Mouse (Mus musculus) megakaryocyte-erythroid progenitor cell, adult 5-6 weeks (primary cell): ENCODE results near the gene Sik3. TPM values are rescaled to one million over a fixed set of nuclear protein-coding genes. Genes with fewer than 3 reads are reported as not detected.

Experiments
- ATAC-seq: replicated peaks from 2 replicates; pipeline ENCODE4 v1.8.0; 2016; ENCODE audit warnings: mild to moderate bottlenecking, inconsistent platforms; ENCODE audit not compliant: severe bottlenecking, poor library complexity, low FRiP score, low TSS enrichment
- total RNA-seq, 2 experiments: library from RNA; stranded (forward) in 1 of 2; stranded (reverse) in 1 of 2; fragments of 200-1000, 215-1000 nt in 1 of 2; fragments of >200 nt in 1 of 2; fragmentation: Nextera tagmentation in 1 of 2; gene quantifications; 2 replicates each; pipeline ENCODE4 v1.2.3; 2014 to 2017

Gene Sik3
- total RNA-seq, 2 experiments from 2014 or later = 16.6 to 23.8 TPM

DNA sequence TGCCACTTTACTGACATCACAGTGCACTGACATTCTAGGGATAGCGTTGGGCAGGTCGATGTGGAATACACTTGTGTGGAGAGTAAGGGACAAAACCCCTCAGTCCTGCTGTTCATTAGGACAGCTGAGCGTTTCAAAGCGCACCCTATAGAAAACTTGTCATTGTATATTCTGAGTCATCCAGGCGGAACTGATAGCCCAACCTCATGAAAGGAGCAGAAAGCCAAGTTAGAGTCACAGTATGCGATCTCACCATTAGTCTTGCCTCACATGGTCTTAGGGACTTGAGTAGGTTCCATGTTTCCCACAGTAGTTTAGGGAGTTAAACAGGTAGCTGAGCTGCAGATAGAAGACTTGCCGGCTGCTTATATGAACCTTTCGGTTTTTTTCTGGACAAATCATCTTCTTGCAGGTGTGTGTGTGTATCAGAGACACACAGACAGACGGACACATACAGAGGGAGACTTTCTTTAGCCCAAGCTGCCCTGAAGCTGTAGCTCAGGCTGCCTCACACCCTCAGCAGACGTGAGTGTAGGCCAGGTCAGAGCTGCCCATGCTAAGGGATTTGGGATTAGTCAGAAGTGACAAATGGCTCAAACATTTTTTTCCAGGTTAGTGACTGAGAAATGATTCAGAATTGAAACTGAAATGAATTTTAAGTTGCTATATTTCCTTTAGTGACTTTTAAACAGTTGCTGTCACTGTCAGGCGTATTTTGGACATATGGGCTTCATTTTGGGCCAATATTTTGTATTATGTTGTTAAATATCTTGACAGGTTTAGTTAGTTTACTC lies 34.3 kb downstream of the Sik3 start:
- 0 out of 2 replicates have a peak, but pooled peaks have one; percentile 13 for ATAC-seq

DNA sequence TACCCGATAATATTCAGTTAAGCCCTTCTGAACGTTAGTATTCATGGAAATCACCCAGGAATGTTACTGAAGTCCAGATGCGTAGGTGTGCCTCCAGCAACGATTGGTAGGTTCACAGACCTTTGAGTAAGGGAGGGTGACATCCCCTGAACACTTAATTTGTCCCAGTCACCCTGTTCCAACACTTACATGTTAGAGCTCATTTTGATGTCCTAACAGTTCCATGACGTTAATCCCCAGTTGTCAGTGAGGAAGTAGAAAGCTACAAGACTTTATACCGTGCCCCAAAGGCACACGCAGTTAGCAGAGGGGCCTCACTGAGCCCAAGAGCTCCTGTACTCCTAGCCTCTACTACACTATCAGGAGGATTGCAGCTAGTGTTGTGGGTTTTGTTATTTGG lies 36.9 kb downstream of the Sik3 start:
- no peak for ATAC-seq

DNA sequence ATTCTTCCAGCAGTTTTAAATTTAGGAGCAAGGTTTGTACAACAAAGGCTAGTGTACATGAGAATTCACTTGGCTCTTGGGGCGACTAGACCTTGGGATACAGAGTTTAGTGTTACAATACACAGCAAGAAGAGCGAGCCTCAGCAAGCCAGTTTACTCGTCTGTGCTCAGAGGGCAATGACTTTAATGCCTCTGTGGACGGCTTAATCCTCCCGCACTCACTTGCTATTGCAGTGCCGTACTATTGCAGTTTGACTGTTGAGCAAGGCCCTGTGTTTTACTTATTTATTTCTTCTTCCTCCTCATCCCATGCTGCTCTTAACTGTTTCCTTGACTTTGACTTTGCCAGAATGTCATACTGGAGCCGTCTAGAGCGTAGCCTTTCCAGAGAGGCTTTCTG lies 37.6 kb downstream of the Sik3 start:
- no peak for ATAC-seq

DNA sequence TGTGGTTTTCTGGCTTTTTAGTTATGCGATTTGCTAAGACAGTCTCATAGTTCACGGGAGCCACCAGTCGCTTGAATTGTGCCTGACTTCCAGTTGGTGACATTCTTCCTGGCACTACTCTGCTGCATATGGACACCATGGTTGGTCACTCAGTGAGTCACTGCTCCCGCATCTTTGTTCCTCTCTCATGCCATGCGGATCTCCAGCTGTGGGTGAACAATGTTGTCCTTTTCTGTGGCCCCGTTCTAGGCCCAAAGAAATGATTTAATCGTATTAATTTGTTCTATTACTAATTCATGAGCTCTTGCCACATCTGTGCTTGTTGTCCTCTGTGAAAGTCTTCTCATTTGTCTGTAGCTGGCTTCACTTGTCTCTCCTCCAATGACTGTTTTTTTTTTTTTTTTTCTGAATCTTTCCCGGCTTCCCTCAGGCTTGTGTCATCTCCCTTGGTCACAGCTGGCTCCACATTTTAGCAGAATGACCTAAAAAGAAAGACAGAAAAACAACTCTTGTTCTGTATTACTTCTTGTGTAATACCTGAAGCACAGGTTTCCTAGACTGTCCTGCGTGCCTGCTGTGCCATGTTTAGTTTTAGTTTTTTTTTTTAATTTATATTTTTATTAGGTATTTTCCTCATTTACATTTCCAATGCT lies 40.5 kb downstream of the Sik3 start:
- no peak for ATAC-seq

DNA sequence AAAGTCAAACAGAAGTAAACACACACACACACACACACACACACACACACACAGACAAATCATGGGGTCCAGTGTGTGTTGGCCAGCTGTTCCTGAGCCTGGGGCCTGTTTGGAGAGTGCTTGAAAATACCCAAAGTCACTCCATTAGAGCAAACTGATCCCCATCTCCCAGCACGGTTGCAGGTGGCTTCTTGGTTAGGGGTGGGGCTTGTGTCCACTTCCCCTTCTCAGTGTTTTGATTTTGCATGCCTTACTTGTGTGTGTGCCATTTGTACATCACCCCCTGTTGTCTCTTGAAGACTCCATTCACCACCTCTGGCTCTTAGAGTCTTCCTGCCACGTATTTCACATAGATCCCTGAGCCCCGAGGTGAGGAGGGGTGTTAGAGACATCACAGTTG lies 45.4 kb downstream of the Sik3 start:
- no peak for ATAC-seq

DNA sequence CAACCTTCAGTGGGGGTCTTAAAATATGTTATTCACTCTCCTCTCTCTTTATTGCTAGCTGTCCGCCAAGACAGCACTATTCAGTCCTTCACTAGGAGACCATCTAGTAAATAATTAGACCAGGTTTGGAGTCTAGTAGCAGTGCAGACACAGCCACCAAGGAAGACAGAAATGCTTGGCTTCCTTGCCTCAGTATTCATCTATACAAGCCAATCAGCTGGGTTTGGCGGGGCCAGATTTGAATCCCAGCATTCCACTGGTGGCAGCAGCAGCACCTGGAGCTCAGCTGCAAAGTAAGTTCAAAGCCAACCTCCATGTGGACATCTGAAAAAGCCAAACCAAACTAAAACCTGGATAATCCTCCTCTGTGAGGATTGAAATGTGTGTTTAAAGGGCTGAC lies 47.6 kb downstream of the Sik3 start:
- no peak for ATAC-seq

DNA sequence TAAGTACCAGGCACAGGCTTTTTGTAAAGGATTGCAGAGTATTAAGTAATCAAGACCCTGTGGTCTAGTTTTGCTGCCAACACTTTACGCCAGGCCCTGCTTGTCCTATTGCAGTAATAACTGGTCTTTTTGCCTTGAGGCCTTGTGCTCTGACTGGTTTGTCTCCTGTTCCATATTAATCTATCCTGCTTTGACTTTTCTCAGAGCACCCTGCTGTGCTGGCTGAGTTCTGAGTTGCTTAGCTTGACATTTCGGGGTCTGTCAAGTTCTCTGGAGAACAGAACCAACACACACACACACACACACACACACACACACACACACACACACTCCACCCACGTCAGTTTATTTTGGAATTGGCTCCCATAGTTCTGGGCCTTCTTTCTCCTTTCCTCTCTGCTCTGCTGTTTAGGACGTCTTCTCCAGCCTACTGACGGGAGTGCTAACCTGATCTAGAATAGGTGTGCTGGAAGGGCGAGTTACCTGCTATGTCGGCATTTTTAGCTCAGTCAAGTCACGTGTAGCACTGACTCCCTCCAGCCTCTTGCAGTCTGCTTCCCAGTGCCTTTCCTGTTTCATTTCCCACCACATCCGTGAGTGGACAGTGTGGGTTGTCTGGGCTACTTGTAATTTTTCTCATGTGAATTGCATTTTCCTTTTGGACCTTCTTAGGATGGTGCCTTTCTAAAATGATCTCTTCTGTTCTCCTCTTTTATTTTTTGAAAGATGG lies 49.2 kb downstream of the Sik3 start:
- no peak for ATAC-seq

DNA sequence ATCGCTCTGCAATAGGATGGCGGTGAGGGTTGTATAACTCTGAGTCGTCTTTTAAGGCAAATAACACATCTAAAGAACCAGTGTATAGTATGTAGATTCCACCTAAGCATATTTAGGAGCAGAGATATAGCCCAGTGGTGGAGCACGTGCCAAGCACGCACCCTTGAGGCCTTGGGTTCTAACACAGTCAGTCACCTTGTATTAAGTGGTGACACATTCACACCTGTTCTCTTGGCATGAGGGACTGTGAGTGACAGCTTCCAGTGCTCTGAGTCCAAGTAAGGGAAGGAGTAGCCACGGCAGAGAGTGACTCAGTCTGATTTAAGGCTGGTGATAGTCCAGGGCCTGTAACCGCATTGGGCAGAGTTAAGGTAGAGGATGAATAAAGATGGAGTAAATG lies 51.7 kb downstream of the Sik3 start:
- no peak for ATAC-seq

DNA sequence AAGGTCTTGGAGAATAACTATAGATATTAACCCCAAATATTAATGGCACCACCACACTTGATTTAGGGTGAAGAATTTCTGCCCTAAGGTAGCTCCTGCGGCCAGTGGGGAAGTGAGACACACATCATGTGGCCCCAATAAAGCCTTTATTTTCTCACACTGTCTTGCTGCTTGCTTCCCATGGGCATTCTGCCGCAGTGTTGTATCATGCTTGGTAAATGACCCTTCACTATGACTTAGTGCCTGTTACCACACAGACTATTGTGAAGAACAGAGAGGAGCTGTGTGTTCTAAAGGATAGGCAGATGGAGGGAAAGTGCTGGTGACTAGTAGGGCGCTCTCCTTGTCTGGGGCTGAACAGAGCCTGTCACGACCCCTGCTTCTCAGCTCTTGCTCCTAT lies 54.1 kb downstream of the Sik3 start:
- ATAC-seq = no peak

DNA sequence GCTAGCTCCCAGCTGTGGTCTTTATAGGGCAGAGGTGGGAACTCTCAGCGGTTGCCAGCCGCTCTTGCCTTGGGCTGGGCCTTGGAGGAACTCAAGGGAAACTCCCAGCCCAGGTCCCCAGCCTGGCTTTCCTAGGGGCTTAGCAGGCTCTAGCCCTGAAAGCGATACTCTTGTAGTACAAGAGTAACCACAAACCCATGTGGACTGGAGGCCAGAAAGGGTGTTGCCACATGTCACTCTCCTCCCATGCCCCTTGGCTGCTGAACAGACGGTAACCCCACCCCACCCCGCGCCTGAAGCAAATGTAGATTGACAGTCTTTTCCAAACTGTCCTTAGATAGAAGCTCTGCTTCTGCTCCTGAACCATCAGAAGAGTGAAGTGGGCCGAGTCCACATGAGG lies 55.1 kb downstream of the Sik3 start:
- ATAC-seq = peak; percentile 96

DNA sequence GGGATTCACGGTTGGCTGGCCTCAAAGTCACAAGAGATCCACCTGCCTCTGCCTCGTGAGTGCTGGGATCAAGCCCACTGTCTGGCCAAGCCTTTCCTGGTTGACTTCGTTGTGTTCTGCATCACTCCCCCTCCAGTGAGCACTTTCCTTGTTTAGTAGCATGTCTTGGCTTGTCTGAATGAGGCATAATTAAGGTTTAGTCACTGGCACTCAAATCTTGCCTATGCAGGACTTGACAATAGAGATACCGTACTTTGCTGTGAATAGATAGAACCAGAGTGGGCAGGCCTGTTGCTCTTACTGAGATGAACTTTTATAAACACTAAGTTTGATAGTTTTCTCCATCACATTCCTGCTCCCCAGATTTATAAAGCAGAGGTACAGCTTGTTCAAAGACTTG lies 56.4 kb downstream of the Sik3 start:
- peak; percentile 50 for ATAC-seq

DNA sequence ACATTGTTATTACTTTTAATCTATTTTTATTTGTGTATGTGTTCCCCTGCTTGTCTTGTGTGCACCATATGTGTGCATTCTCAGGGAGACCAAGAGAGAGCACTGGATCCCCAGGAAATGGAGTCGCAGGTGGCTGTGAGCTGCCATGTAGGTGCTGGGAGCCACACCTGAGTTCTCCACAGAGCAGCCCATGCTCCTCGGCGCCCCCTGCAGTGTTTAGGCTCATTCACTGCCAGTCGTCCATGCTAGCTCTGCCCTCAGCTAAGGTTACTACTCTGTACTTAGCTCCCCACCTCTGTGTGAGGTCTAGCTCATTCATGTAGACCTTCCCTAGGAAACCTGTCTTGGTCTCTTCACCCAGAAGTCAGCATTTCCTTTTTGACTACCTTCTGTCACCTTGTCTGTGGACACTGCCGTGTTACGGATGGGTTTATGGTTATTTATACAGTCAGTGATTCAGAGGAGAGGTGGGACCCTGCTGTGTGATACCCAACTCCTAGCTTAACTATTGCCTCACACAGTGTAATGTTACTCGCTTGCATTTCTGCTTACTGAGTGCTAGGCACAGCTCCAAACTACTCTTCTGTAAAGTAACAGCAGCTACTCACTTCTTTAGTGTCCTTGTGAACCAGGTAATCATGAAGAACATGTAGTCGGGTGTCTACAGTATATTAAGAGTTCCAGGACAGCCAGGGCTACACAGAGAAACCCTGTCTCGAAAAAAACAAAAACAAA lies 59.6 kb downstream of the Sik3 start:
- no peak for ATAC-seq

DNA sequence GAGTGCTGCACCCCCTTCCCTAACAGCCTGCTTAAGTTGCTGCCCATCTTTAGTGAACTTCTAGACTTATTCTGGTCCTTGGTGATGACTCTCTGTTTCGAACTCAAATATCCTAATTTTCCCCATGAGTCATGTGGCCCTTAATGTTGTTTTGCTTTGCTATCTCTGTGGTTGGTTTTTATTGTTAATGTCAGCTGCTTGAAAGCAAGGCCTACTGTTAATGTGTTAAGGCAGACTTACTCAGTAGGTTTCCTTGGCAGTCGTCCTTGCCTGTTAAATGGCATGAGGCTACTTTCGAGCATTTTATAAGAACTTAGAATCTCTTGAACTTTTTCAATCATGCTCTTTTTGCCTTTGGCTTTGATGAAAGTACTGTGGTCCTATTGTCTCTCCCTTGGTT lies 60.8 kb downstream of the Sik3 start:
- no peak for ATAC-seq

DNA sequence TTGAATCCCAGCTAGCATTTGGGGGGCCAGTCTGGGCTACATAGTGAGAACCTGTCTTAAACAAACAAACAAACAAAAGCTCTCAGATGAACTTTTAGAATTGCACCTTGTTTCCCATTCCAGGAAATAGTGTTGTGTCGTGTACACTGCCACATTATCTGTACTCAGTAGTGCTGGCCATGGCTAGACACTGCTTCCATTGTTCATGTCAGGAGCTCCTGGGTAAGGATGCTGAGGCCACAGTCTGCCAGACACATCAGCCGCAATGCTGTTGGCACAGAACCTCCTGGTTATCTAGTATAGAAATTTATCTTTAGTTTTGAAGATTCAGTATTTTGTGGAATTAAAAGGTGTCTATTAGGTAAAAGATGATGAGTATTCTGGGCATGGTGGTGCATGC lies 63.0 kb downstream of the Sik3 start:
- no peak for ATAC-seq

DNA sequence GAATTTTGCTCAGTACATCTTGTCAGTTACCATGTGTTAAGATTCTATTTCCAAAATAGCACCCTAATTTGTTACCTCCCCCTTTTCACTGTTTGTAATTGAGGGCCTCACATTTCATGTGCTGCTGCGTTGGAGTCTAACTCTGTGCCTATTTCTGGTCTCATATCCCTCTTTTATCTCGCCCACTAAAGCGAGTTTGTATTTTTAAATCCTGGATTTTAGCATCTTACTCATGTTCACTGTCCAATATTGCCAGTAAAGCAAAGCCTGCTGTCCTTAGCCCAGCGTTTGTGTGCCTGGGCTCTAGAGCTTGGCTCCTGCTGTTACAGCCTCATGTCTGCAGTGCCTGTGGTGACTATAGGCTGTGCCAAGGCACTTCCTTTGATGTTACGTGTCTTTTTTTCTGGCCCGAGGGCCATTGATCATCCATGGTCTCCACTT lies 69.8 kb downstream of the Sik3 start:
- no peak for ATAC-seq

DNA sequence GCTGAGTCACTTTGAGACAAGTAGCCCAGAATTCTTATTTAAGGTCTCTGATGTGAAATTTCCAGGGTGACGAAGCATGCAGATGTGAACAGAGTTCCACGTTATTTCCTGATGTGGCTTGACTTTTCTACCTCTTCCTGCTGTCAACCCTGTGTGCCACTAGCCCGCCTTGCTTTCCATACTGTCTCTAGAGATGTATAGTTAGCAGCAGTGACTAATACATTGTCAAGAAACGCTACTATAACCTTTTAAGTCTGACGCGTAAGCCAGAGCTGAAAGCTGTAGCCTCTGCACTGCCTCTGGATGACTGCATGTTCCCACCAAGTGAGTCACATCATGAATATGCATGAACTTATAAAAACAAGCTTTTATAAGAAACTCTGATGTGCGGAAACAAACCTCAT lies 70.9 kb downstream of the Sik3 start:
- no peak for ATAC-seq

DNA sequence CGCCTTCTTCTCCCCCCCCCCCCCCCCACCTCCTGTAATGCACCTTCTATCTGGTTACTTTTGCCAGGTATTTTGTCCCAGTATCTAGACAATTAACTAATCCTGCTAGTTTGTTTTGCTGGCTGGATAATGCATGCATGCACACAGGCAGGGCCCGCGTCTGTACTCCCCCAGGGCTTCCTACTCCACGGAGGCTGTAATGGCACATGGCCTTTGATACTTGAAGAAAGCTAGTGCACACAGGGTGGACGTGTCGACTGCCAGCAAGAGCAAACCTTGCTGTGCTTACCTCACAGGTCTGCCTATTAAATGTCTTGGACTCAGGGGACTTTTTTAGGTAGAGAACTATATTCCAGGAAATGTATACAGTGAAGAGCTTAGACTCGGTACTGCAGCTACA lies 73.3 kb downstream of the Sik3 start:
- ATAC-seq = no peak

DNA sequence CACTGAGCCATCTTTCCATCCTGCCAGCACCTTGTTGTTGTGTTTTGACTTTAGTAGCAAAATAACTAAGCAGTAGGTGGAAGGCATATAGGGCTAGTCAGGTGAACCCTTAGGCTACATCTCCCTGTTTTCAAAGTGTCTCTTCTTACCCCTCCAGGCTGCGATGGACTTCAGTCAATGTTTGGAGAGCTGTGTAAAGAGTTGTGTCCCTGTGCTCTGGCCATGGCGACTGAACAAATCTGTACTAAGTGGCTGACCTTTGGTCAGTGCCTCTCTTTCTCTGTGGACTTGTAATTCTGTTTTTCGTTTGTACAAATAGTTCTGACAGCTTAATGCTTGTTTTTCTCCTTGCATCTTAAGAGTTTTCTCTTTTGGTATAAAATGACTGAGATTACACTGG lies 74.2 kb downstream of the Sik3 start:
- ATAC-seq = no peak

DNA sequence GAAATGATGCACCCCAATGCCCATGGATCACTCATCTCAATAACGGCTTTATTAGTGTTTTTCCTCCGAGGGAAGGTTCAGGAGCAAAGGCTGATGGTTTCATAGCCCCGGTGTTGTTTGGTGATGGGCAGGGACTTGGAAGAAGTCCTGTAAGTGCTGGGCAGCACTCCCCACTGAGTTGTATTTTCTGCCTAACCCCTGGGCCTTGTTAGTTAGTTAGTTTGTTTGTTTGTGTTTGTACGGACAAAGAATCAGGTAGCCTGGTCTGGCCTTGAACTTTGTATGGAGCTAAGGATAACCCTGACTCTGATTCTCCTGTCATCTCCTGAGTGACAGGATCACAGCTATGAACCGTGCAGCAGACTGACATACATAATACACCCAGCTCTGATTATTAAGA lies 74.8 kb downstream of the Sik3 start:
- no peak for ATAC-seq

DNA sequence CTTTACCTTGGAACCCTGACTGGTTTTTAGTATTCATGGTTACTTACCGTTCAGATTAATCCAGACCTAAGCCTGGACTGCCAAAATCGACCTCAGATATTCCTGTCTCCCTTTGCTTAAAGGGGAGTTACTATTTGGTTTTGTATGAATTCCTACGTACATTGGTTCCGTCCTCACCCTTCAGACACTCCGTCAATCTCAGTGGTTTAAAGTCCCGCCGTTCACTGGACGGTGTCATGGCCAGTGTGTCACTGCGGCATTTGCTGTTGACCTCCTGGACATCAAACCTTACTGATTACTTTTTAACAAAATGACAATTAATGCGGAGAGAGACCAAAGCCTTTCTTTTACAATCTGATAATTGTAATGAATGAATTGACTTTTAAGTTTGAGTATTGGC lies 76.1 kb downstream of the Sik3 start:
- ATAC-seq = no peak
